Mouse (Mus musculus) left cerebral cortex, adult 2 months (tissue): ENCODE data around the gene Nppb. TPM values are rescaled to one million over a fixed set of nuclear protein-coding genes. Genes with fewer than 3 reads are reported as not detected.

Experiments used
- DNase-seq, 2 experiments: peaks; one replicate each; pipeline ENCODE4 v3.0.0; 2021 to 2022; ENCODE audit warnings: low spot score in 2 of 2, mixed read lengths in 1 of 2; ENCODE audit errors: extremely low spot score in 1 of 2
- H3K27ac ChIP-seq: fragments of 200-600 bp; 2 replicates; pipeline ENCODE4 v1.8.1; 2022
- H3K4me3 ChIP-seq: fragments of 200-600 bp; 2 replicates; pipeline ENCODE4 v1.8.1; 2022
- CTCF ChIP-seq: fragments of 200-600 bp; IDR thresholded peaks from 2 replicates; pipeline ENCODE4 v1.8.1; 2022; ENCODE audit warnings: antibody characterized with exemption, mild to moderate bottlenecking, moderate library complexity
- intact Hi-C: fragments of 180-260 bp; cut with DNase I; formaldehyde crosslinking; loops from one replicate; pipeline ENCODE4 v1.15.1; 2025
- total RNA-seq, 2 experiments: library from RNA; stranded (reverse); gene quantifications; 2 replicates each; pipeline ENCODE4 v1.2.3; 2021

Nppb gene
- total RNA-seq, 2 experiments from 2014 or later = not detected

GRCm38 (mm10) chr4:148018410-148018809 lies 32.8 kb downstream of the Nppb start:
- no peak for DNase-seq
- intact Hi-C loops = no loop called here
- Histone ChIP-seq H3K4me3 (no peak overlapping the region), H3K27ac (no peak overlapping the region; the same call in 1 of the 2 replicates)
- TF ChIP-seq CTCF = no peak

DNA sequence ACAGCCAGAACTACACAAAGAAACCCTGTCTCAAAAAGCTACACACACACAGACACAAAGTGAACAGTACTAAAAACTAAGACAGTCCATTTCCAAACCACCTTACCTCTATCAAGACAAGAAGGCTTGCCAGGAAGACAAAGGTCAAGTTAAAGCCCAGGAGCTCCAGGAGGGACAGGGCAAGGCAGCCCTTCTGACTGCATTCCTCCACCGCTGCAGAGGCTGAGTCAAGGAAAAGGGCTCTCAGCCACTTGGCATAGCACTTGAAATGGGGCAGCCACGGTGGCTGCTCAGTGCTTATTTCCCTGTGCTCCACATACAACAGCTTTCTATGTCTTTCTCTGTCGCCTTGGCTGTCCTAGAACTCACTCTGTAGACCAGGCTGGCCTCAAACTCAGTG lies 38.4 kb downstream of the Nppb start:
- Histone ChIP-seq H3K4me3 (no peak overlapping the region), H3K27ac (no peak overlapping the region)
- DNase-seq = no peak
- no peak for TF ChIP-seq CTCF
- intact Hi-C loops = no loop called here

- DNase-seq = no peak
- no peak overlapping the region for H3K27ac ChIP-seq
- intact Hi-C loops = no loop called here
- no peak overlapping the region for H3K4me3 ChIP-seq
- TF ChIP-seq CTCF = no peak
Observed at GRCm38 (mm10) chr4:148029297-148029696, 43.7 kb downstream of the Nppb start.

- no peak overlapping the region for H3K4me3 ChIP-seq
- no peak for TF ChIP-seq CTCF
Observed at GRCm38 (mm10) chr4:148030506-148030905, 44.9 kb downstream of the Nppb start.

GRCm38 (mm10) chr4:148033858-148034410 lies 48.3 kb downstream of the Nppb start:
- intact Hi-C loops = no loop called here
- no peak for DNase-seq
- Histone ChIP-seq H3K27ac (no peak overlapping the region), H3K4me3 (no peak overlapping the region)
- TF ChIP-seq CTCF = no peak

More at GRCm38 (mm10) chr4:148030506-148030905, 44.9 kb downstream of the Nppb start:
- no peak for DNase-seq
- intact Hi-C loops = no loop called here
- no peak overlapping the region for H3K27ac ChIP-seq

- DNase-seq = no peak
- TF ChIP-seq CTCF = no peak
- Histone ChIP-seq H3K27ac (no peak overlapping the region), H3K4me3 (no peak overlapping the region)
- intact Hi-C loops = no loop called here
Observed at GRCm38 (mm10) chr4:148035440-148035839, 49.9 kb downstream of the Nppb start.

Other genes with a start within 250 kb of the Nppb start
- gene Zfp984, start 176.0 kb upstream of the Nppb start, total RNA-seq = 1 to 10 TPM; 1.6 to 2.1 TPM
- gene Zfp933, start 137.4 kb upstream of the Nppb start, total RNA-seq = 10 to 100 TPM; 18.2 to 21.5 TPM
- 10 to 100 TPM; 18.6 to 20.3 TPM for gene Miip, start 117.0 kb upstream of the Nppb start, total RNA-seq
- 10 to 100 TPM in 1 of 2 experiments, 1 to 10 TPM in 1; 9.9 to 11.8 TPM for gene Fv1, start 116.8 kb upstream of the Nppb start, total RNA-seq
- gene Mfn2, start 81.1 kb upstream of the Nppb start, total RNA-seq = 100 to 1,000 TPM; 181 to 199 TPM
- gene Plod1, start 49.0 kb upstream of the Nppb start, total RNA-seq = 10 to 100 TPM; 14.2 to 14.4 TPM
- 10 to 100 TPM; 28.9 to 31.2 TPM for gene 2510039O18Rik, start 44.9 kb upstream of the Nppb start, total RNA-seq
- gene Nppa, start 14.9 kb downstream of the Nppb start, total RNA-seq = not detected
- gene Clcn6, start 53.0 kb downstream of the Nppb start, total RNA-seq = 10 to 100 TPM; 81.4 to 84.4 TPM
- gene Mthfr, start 53.3 kb downstream of the Nppb start, total RNA-seq = 10 to 100 TPM; 30.7 to 32.0 TPM
- gene Agtrap, start 102.2 kb downstream of the Nppb start, total RNA-seq = 10 to 100 TPM in 1 of 2 experiments, 1 to 10 TPM in 1; 6.6 to 10.2 TPM
- 10 to 100 TPM; 14.2 to 16.1 TPM for gene Mad2l2, start 144.6 kb downstream of the Nppb start, total RNA-seq
- gene Draxin, start 144.9 kb downstream of the Nppb start, total RNA-seq = under 1 TPM; 0.20 to 0.30 TPM
- 10 to 100 TPM; 28.9 to 30.2 TPM for gene Fbxo6, start 166.4 kb downstream of the Nppb start, total RNA-seq
- 100 to 1,000 TPM; 140 to 156 TPM for gene Fbxo44, start 174.7 kb downstream of the Nppb start, total RNA-seq
- gene Fbxo2, start 174.8 kb downstream of the Nppb start, total RNA-seq = 100 to 1,000 TPM; 101 to 107 TPM